Mouse (Mus musculus): ENCODE data around the gene Pknox2. TPM values are rescaled to one million over a fixed set of nuclear protein-coding genes. Genes with fewer than 3 reads are reported as not detected.

Pknox2 gene
- 10 to 100 TPM; 39.5 to 42.9 TPM for total RNA-seq (2021)
- long read RNA-seq, experiment 1, transcript Pknox2-201 (13 exons, 3,632 nt), result major isoform, 8 of 18 reads
- long read RNA-seq, experiment 1, partial matches to known transcripts, result 3 of 18 reads
- long read RNA-seq, experiment 1, other reads (novel, unspliced or antisense), result 5 of 18 reads
- long read RNA-seq, experiment 2, transcript Pknox2-201 (13 exons, 3,632 nt), result major isoform, 9 of 20 reads
- long read RNA-seq, experiment 2, partial matches to known transcripts, result 4 of 20 reads
- long read RNA-seq, experiment 2, other reads (novel, unspliced or antisense), result 7 of 20 reads

DNA sequence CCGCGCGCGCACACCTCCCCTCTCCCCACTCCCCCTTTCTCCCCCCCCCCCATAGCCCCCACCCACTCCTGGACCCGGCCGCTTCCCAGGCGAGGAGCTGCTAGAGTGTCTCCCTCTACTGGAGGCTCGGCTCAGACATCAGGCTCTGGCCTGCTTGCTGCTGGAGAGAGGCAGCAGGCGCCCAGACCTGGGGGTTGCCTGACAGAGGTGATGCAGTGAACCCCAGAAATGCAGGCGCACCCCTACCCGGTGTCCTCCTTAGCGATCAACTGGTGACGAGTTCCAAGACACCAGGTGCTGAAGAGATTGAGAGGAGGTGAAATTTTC, at the start of gene Pknox2:
TSS of gene Pknox2 (minus strand) at position 49 of the 327 bp plus-strand sequence.
- DNase-seq (ENCODE audit: low spot score), result peak; percentile 85

- no peak for DNase-seq (ENCODE audit: low spot score)
Measured at GRCm38 (mm10) chr9:37188024-37188423, 40.8 kb upstream of the Pknox2 start.

DNA sequence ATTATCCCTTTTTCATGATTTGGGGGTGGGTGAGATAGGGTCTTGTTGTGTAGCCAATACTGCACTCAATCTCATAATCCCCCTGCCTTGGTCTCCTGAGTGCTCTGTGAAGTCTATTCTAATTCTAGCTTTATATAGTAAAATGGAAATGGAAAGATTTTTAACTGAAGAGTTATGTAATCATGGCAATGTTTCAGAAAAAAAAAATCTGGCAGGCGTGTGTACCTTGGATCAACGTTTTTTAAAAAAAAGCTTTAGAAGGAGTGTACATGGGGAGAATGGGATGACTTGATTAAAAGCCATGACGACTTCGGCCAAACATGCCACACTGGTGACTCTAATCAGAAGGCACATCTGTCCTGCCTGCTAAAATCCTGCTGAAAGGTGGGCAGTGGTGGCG, 40.2 kb upstream of the Pknox2 start:
- no peak for DNase-seq (ENCODE audit: low spot score)

DNA sequence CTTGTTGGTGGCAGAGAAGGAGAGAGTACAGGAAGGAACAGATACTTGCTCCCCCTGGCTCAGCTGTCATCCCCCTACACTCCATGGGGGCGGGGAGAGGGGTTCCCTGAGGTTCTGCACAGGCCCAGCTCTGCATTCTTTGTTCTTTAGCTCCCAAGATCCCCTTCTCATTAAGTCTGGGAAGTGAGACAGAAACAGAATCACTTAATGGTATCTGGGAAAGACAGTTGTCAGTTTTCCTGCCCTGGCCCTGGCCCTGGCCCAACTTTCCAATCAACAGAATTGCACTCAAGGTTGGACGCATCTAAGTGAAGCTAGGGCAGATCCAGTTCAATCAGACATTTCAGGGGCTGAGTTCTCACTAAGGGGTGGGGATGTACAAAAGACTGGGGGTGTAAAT, 36.0 kb upstream of the Pknox2 start:
- DNase-seq (ENCODE audit: low spot score), result no peak

- no peak for DNase-seq (ENCODE audit: low spot score)
Measured at GRCm38 (mm10) chr9:37181596-37181995, 34.4 kb upstream of the Pknox2 start.

- DNase-seq (ENCODE audit: low spot score), result no peak
Measured at GRCm38 (mm10) chr9:37179596-37179995, 32.4 kb upstream of the Pknox2 start.

DNA sequence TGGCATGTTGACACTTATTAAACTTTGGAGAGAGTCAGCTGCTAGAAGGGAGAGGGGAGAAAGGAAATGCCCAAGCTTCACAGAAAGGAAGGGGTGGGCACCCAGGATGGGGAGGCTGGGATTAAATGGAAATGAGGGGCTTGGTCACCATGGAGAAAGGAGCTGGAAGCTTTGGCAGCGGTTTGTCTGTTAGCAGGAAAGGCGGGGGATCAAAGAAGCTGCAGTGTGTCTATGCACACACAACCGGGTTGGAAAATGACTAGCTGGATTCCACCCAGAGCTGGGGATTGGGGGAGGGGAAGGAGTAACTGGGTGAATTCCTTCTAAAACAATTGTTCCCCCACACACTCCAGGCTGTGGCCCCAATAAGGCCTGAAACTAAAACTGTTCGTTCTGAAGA, 31.7 kb upstream of the Pknox2 start:
- no peak for DNase-seq (ENCODE audit: low spot score)

DNA sequence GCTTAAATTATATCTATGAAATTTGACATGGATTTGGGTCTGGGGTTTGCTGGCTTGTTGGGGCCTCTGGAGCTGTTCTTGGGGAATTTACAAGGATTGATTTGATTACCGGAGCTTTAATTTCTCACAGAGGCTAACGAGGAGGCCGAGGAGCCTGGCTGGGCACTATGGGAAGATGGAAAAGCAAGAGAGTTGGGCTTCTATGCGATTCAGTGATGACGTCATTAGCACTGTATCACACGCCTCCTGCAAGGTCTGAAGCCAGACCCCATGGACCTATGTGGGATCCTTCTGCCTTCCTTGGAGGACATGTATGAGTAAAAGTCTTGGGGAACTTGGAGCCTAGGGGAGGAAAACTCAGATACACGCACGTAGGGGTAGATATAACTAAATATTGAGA, 30.3 kb upstream of the Pknox2 start:
- no peak for DNase-seq (ENCODE audit: low spot score)

DNA sequence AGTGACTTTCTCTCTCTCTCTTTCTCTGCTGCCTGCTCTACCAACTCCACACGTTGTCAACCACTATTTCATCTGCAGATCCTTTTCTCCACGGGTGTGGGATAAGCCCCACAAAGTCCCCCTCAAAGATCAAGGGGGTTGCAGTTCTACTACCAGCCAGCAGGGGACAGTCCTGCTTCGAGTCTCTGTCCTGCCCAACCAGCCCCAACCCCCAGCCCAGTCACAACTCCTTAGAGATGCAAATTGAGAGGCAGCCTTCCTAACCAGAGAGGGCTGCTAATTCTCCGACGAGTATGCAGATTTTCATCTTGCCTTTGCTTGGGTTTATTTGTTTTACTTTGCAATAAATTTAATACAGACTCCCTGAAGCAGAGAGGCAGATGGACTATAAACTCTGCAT, 29.9 kb upstream of the Pknox2 start:
- peak; percentile 55 for DNase-seq (ENCODE audit: low spot score)

DNA sequence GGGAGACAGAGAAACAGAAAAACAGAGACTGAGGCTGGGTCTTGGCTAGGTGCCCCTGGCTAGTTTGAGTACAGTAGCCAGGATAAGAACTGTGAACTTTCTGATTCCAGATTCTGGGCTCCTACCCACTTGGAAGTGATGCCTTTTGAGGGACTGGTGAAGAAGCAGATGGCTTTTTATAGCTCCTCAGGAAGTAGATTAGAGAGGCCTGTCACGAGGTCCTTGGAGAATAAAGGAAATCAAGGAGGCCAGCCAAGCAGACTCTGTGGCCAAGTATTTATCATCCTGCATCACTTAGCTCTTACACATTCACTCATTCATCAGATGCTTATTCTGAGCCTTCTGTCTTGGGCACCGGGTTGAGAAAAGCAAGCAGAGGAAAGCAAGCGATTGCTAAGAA, 28.8 kb upstream of the Pknox2 start:
- DNase-seq (ENCODE audit: low spot score), result no peak

DNA sequence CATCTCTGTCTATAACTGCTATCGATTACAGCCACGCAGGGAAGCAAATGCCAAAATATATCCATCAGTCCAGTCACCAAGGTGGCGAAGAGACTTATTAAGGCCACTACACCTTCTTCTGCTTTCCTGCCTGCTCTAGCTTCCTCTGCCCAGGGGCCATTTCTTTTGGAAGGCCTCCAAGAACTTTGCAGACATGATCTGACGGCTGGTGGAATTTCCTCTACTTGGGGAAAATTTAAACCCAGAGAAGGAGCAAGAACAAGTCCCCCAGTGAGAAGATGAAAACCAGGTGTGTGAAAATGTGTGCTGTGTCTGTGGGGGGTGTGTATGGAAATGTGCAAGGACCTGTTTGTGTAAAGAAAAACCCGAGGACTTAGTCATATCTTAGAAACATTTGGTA, 26.2 kb upstream of the Pknox2 start:
- DNase-seq (ENCODE audit: low spot score), result no peak

DNA sequence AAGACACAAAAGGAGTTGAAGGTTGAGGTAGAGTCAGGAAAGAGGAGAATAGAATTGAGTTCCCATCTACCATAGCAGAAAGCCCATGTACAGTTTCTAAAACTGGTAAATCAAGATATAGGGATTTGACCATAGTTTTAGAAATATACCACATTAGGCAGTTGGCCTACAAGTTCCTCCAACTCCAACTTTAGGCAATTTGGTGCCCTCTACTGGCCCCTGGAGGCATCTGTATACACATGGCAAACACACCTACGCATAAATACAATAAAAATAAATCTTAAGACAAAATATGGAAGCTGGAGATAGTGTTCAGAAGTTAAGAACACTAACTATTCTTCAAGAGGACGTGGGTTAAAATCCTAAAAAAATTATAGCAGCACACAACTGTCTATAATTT, 19.7 kb upstream of the Pknox2 start:
- no peak for DNase-seq (ENCODE audit: low spot score)

- no peak for DNase-seq (ENCODE audit: low spot score)
Measured at GRCm38 (mm10) chr9:37160686-37161085, 13.5 kb upstream of the Pknox2 start.

DNA sequence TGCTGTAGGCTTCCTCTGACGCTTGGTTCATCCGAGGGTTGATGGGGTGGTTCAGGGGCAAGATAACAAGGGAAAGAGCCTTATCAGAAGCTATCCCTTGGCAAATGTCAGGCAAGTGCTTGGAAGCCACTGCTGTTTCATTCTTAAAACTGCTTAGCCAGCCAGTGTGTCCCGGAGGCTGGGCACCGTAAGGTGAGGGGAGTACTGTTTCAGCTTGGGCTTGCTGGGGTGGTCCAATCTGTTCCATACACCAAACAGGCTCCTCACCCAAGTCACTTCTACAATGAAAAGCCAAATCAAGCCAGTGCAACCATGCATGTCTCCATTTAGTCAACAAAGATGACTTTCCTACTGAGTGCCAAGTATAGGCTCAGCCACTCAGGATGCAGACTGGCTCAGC, 679 bp upstream of the Pknox2 start:
- DNase-seq (ENCODE audit: low spot score), result no peak

GRCm38 (mm10) chr9:37146603-37147358, 426 bp downstream of the Pknox2 start:
- DNase-seq (ENCODE audit: low spot score), result peak; percentile 77

GRCm38 (mm10) chr9:37146353-37146602, 929 bp downstream of the Pknox2 start:
- DNase-seq (ENCODE audit: low spot score), result peak; percentile 61

DNA sequence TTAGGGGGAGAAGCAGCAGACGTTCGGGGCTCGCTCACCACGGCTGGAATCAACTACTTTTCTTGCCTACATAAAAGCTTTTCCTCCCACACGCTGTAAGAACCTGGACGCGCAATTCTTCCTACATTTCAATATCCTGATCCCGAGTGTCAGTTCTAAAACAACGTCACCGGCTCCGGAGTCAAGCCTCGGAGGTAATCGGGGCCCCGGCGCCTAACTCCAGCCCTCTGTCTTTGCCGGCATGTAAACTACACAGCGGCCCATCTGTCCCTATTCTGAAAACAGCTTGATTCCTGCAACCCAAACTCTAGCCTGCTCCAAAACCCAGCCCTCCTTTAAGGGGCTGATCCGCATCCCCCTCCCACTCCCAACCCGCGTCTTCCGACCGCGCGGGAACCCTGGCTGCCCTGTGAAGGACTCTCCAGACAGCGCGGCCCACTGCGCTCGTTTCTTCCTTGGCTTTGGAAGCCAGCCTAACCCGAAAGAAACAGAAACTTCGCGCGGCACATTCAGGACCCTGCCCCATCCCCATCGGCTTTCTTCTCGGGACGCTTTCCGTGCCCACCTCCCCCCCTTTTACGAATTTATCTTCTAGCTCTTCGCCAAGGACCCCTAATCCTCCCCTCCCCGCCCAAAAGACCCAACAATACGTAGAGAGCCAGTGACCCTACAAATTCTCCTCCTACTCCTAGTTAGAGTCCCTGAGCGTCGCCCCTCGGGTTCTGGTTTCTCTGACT, 1.4 kb downstream of the Pknox2 start:
- no peak for DNase-seq (ENCODE audit: low spot score)

- peak; percentile 65 for DNase-seq (ENCODE audit: low spot score)
Measured at GRCm38 (mm10) chr9:37145151-37145615, 2.0 kb downstream of the Pknox2 start.

DNA sequence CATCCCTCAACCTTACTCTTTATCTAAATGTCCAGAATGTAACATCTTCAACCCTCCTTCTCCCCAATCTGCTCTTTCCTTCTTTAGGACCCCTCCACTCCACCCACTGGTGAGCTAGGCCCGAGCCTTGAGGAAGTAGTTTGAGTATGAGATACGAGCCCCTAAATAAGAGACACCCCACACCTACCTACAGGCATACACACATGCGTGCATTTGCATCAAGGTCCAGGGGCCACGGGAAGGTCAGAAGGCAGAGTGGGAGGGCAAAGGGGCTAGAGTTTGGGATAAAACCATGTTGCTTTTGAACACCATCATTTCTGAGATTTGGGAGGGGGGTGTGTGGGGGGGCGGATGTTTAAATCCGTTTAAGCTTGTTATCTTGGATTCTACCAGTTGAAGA, 2.5 kb downstream of the Pknox2 start:
- no peak for DNase-seq (ENCODE audit: low spot score)

DNA sequence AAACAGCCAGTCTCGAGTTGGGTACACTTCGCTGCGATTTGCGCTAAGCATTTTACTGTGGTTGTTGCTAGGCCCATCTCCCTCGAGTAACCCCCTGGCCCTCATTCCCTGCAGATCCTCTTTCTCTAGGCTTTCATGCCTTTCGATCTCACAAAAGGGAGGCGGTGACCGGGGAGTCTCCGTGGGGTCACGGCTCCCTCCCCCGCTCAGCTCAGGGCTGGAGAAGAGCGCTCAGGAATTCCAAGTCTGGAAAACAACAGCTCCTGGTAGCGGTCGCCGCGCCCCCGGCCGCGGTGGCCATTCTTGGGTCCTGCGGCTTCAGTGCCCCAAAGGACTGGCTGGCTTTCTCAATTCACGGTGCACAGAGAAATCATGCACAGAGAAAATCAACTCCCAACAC, 3.0 kb downstream of the Pknox2 start:
- DNase-seq (ENCODE audit: low spot score), result no peak

- no peak for DNase-seq (ENCODE audit: low spot score)
Measured at GRCm38 (mm10) chr9:37143046-37143931, 3.9 kb downstream of the Pknox2 start.

DNA sequence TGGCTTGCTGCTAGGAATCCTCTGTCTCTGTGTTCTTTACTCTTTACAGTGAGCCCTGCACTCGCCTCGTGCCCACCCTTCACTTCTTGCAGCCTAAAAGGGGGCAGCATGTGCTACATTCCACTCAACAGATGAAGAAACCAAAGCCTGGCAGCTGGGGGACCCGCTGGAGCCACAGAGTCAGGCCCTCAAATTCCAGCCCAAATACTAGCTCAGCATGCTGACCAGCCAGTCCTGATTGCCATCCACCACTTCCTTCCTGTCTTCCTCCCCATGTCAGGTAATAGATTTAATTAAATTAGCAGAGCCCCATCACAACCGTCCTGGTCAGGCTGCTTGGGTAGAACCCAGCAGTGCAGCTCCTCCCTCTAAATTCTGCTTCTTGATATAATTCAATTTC, 5.1 kb downstream of the Pknox2 start:
- DNase-seq (ENCODE audit: low spot score), result no peak

Measured in gastrocnemius, adult 18-20 months (tissue).